Mouse (Mus musculus) heart, embryonic 13.5 days (tissue): ENCODE data around the gene Nxnl1. TPM values are rescaled to one million over a fixed set of nuclear protein-coding genes. Genes with fewer than 3 reads are reported as not detected.

Experiments
- polyA plus RNA-seq: library from polyadenylated mRNA; unstranded; fragments of >200 nt; fragmentation: Nextera tagmentation; extraction: Ambion mirVana; gene quantifications from 2 replicates; pipeline ENCODE4 v1.2.1, GENCODE M21; 2015

Nxnl1 gene
- polyA plus RNA-seq, 1 experiment from 2014 or later = not detected

Other genes starting within 250 kb of the Nxnl1 start
- gene Use1, start 199.8 kb downstream of the Nxnl1 start, polyA plus RNA-seq = 69.1 and 78.1 TPM in 2 replicates
- 4.3 and 4.4 TPM in 2 replicates for gene Ocel1, start 195.3 kb downstream of the Nxnl1 start, polyA plus RNA-seq
- 36.6 and 40.9 TPM in 2 replicates for gene Nr2f6, start 184.6 kb downstream of the Nxnl1 start, polyA plus RNA-seq
- gene Ushbp1, start 170.8 kb downstream of the Nxnl1 start, polyA plus RNA-seq = 9.2 and 10.2 TPM in 2 replicates
- gene Babam1, start 169.7 kb downstream of the Nxnl1 start, polyA plus RNA-seq = 89.7 and 91.8 TPM in 2 replicates
- gene Ankle1, start 160.6 kb downstream of the Nxnl1 start, polyA plus RNA-seq = 27.6 and 29.4 TPM in 2 replicates
- 33.0 and 35.5 TPM in 2 replicates for gene Abhd8, start 102.9 kb downstream of the Nxnl1 start, polyA plus RNA-seq
- 165 and 186 TPM in 2 replicates for gene Mrpl34, start 101.6 kb downstream of the Nxnl1 start, polyA plus RNA-seq
- gene Dda1, start 97.4 kb downstream of the Nxnl1 start, polyA plus RNA-seq = 75.6 and 87.1 TPM in 2 replicates
- gene Ano8, start 80.6 kb downstream of the Nxnl1 start, polyA plus RNA-seq = 0.63 and 0.78 TPM in 2 replicates
- gene Gtpbp3, start 78.5 kb downstream of the Nxnl1 start, polyA plus RNA-seq = 11.6 and 12.6 TPM in 2 replicates
- 133 and 135 TPM in 2 replicates for gene Plvap, start 54.8 kb downstream of the Nxnl1 start, polyA plus RNA-seq
- gene Ccdc194, start 40.9 kb downstream of the Nxnl1 start, polyA plus RNA-seq = 0.48 and 0.65 TPM in 2 replicates
- 34.0 and 39.5 TPM in 2 replicates for gene Bst2, start 29.1 kb downstream of the Nxnl1 start, polyA plus RNA-seq
- 58.8 and 59.5 TPM in 2 replicates for gene Mvb12a, start 23.7 kb downstream of the Nxnl1 start, polyA plus RNA-seq
- 0.27 and 0.41 TPM in 2 replicates for gene Tmem221, start 7.7 kb downstream of the Nxnl1 start, polyA plus RNA-seq
- 18.2 and 18.3 TPM in 2 replicates for gene Slc27a1, start 2.3 kb upstream of the Nxnl1 start, polyA plus RNA-seq
- 169 and 172 TPM in 2 replicates for gene Pgls, start 25.6 kb upstream of the Nxnl1 start, polyA plus RNA-seq
- gene Fam129c, start 31.0 kb upstream of the Nxnl1 start, polyA plus RNA-seq = 1.2 and 1.8 TPM in 2 replicates
- gene Colgalt1, start 44.4 kb upstream of the Nxnl1 start, polyA plus RNA-seq = 54.8 and 58.3 TPM in 2 replicates
- gene Unc13a, start 105.2 kb upstream of the Nxnl1 start, polyA plus RNA-seq = 0.39 and 0.40 TPM in 2 replicates
- gene Jak3, start 109.7 kb upstream of the Nxnl1 start, polyA plus RNA-seq = 7.6 and 7.7 TPM in 2 replicates
- gene Insl3, start 122.6 kb upstream of the Nxnl1 start, polyA plus RNA-seq = 1.5 and 2.1 TPM in 2 replicates
- gene B3gnt3, start 135.2 kb upstream of the Nxnl1 start, polyA plus RNA-seq = 2.8 and 3.3 TPM in 2 replicates
- 1.7 and 2.3 TPM in 2 replicates for gene Fcho1, start 159.1 kb upstream of the Nxnl1 start, polyA plus RNA-seq